27 mouse cellular contexts compared by ENCODE assay signal in the genomic region with DNA sequence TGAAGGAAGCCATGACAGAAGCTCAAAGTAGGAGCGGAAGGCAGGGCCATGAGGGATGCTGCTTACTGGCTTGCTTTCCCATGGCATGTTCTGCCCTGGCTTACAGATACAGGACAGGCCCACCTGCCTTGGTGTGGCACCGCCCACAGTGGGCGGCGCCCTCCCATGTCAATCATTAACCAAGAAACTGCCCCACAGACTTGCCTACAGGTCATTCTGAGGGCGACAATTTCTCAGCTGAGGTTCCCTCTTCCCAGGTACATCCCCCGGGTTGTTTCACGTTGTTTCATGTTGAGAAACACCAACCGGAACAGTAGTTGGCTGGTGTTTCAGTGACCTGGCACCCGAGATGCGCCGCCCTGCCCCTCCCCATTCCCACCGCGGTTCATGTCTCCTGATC. TPM values are rescaled to one million over a fixed set of nuclear protein-coding genes. Genes with fewer than 3 reads are reported as not detected.
DNase-seq lines count a peak whose midpoint lies in the region; ATAC-seq and TF ChIP-seq lines count a peak whose summit lies in the region.
"Had no signal": no experiment of that assay in that cellular context is flagged by ENCODE, and none has a peak within 500 bp of the region (broad histone marks: within the 10 kb centered on the region; RNA-seq: fewer than 3 reads in every experiment).

No protein-coding gene starts in this region.

- in situ Hi-C loops in ES-E14 (cut with MboI; ENCODE audit: low sequenced_read_pairs in 2 of 2, unreplicated experiment in 2 of 2): no loop called here

- ATAC-seq in liver, postnatal 0 days: peak; percentile 19; the same call in 1 of the 2 replicates
- no peak for ATAC-seq in liver, embryonic 11.5 days (replicated peaks; ENCODE audit: low FRiP score)
- ATAC-seq in hindbrain, embryonic 16.5 days: no peak
- ATAC-seq: activated CD4-positive, CD25-positive, alpha-beta regulatory T cell, adult 4 months; midbrain, embryonic 13.5 days had no signal

- TF ChIP-seq CTCF in liver, postnatal 0 days (IDR thresholded peaks at IDR 0.05; ENCODE audit: low read depth): no peak

- H3K27me3 ChIP-seq in liver, postnatal 0 days (ENCODE audit: insufficient read depth, low read length): no peaks in the 10 kb centered on the region
- no peaks in the 10 kb centered on the region for H3K27me3 ChIP-seq in liver, embryonic 11.5 days (replicated peaks; ENCODE audit: control insufficient read depth, insufficient read depth, low read length)
- H3K27me3 ChIP-seq in hindbrain, embryonic 16.5 days (replicated peaks; ENCODE audit: control insufficient read depth, insufficient read depth, low read length): no peaks in the 10 kb centered on the region
- H3K27me3 ChIP-seq: embryonic facial prominence, embryonic 12.5 days; forebrain, embryonic 12.5 days; heart, embryonic 13.5 days; limb, embryonic 15.5 days; liver, embryonic 15.5 days; midbrain, embryonic 13.5 days; neural tube, embryonic 12.5 days had no signal

- H3K27ac ChIP-seq in liver, postnatal 0 days (ENCODE audit: low read depth): no peak overlapping the region
- H3K27ac ChIP-seq in liver, embryonic 11.5 days (ENCODE audit: low read depth, low read length): no peak overlapping the region
- no peak overlapping the region for H3K27ac ChIP-seq in ES-E14 (ENCODE audit: insufficient read depth, low read depth, low read length, poor library complexity, severe bottlenecking)
- no peak overlapping the region for H3K27ac ChIP-seq in hindbrain, embryonic 16.5 days (ENCODE audit: low read depth, low read length)
- H3K27ac ChIP-seq: embryonic facial prominence, embryonic 12.5 days; forebrain, embryonic 12.5 days; heart, adult 2 months; heart, embryonic 13.5 days; limb, embryonic 15.5 days; liver, embryonic 15.5 days; midbrain, embryonic 13.5 days; neural tube, embryonic 12.5 days had no signal

- 76% methylated on average over 13 of the region's 13 CpGs for WGBS in liver, postnatal 0 days (ENCODE audit: insufficient replicate concordance)
- 69% methylated on average over 13 of the region's 13 CpGs for WGBS in liver, embryonic 11.5 days
- whole genome bisulfite sequencing in hindbrain, embryonic 16.5 days: 80% methylated on average over 13 of the region's 13 CpGs

- peaks cover 2% of the 10 kb centered on the region; the same call in 1 of the 2 replicates for H3K9me3 ChIP-seq in liver, postnatal 0 days (ENCODE audit: low read length)
- H3K9me3 ChIP-seq in liver, embryonic 11.5 days (ENCODE audit: control insufficient read depth, low read length): no peaks in the 10 kb centered on the region
- H3K9me3 ChIP-seq in ES-E14 (ENCODE audit: control insufficient read depth, insufficient read depth, low read depth, low read length): no peaks in the 10 kb centered on the region
- H3K9me3 ChIP-seq in hindbrain, embryonic 16.5 days (ENCODE audit: control insufficient read depth, low read length): no peaks in the 10 kb centered on the region
- H3K9me3 ChIP-seq: embryonic facial prominence, embryonic 12.5 days; forebrain, embryonic 12.5 days; heart, embryonic 13.5 days; limb, embryonic 15.5 days; liver, embryonic 15.5 days; midbrain, embryonic 13.5 days; neural tube, embryonic 12.5 days had no signal

- no peaks in the 10 kb centered on the region for H3K36me3 ChIP-seq in liver, postnatal 0 days (replicated peaks; ENCODE audit: insufficient read depth, low read length)
- H3K36me3 ChIP-seq in liver, embryonic 11.5 days (ENCODE audit: control insufficient read depth, insufficient read depth, low read length): no peaks in the 10 kb centered on the region
- H3K36me3 ChIP-seq in ES-E14 (ENCODE audit: control insufficient read depth, insufficient read depth, low read length, poor library complexity, severe bottlenecking): peaks cover 13% of the 10 kb centered on the region
- H3K36me3 ChIP-seq in hindbrain, embryonic 16.5 days (ENCODE audit: control insufficient read depth, insufficient read depth, low read length): no peaks in the 10 kb centered on the region
- H3K36me3 ChIP-seq: embryonic facial prominence, embryonic 12.5 days; forebrain, embryonic 12.5 days; heart, embryonic 13.5 days; limb, embryonic 15.5 days; liver, embryonic 15.5 days; midbrain, embryonic 13.5 days; neural tube, embryonic 12.5 days had no signal

- no peak overlapping the region for H3K4me2 ChIP-seq in liver, postnatal 0 days (ENCODE audit: low read depth, low read length)
- no peak overlapping the region for H3K4me2 ChIP-seq in liver, embryonic 11.5 days
- no peak overlapping the region for H3K4me2 ChIP-seq in hindbrain, embryonic 16.5 days (ENCODE audit: low read length)
- H3K4me2 ChIP-seq: embryonic facial prominence, embryonic 12.5 days; forebrain, embryonic 12.5 days; heart, embryonic 13.5 days; limb, embryonic 15.5 days; liver, embryonic 15.5 days; midbrain, embryonic 13.5 days; neural tube, embryonic 12.5 days had no signal

- peak; percentile 21 for DNase-seq in liver, postnatal 0 days
- DNase-seq in liver, embryonic 11.5 days (ENCODE audit: low spot score): no peak
- no peak for DNase-seq in ES-E14 (ENCODE audit: low read depth, low spot score)
- DNase-seq in kidney, postnatal 10 days: peak; percentile 23
- DNase-seq in yolk sac, embryonic 10.5 days (ENCODE audit: low spot score): peak; percentile 65
- DNase-seq in layer of hippocampus, adult 8-10 months (ENCODE audit: low spot score in 2 of 2): no peak
- DNase-seq: adrenal gland, adult 8-10 months; B cell, adult 2 months; cerebellum, adult 18-20 months; cerebellum, postnatal 14 days; gastrocnemius, postnatal 25 days; heart, adult 2 months; heart, postnatal 14 days; left cerebral cortex, postnatal 4 days; retina, postnatal 1 day; right cerebral cortex, postnatal 25 days; spleen, adult 18-20 months; thymus, postnatal 14 days had no signal

- H3K9ac ChIP-seq in liver, postnatal 0 days (replicated peaks): no peak overlapping the region
- no peak overlapping the region for H3K9ac ChIP-seq in liver, embryonic 11.5 days (ENCODE audit: low read depth, low read length)
- H3K9ac ChIP-seq in ES-E14 (ENCODE audit: insufficient read depth, low read depth, low read length, poor library complexity, severe bottlenecking): peak overlapping the region; percentile 21; the same call in 1 of the 2 replicates
- no peak overlapping the region for H3K9ac ChIP-seq in hindbrain, embryonic 16.5 days (ENCODE audit: low read depth, low read length)
- H3K9ac ChIP-seq: embryonic facial prominence, embryonic 12.5 days; forebrain, embryonic 12.5 days; heart, embryonic 13.5 days; limb, embryonic 15.5 days; liver, embryonic 15.5 days; midbrain, embryonic 13.5 days; neural tube, embryonic 12.5 days had no signal

- no peaks in the 10 kb centered on the region for H3K4me1 ChIP-seq in liver, postnatal 0 days (ENCODE audit: insufficient read depth)
- no peaks in the 10 kb centered on the region for H3K4me1 ChIP-seq in liver, embryonic 11.5 days (replicated peaks; ENCODE audit: control insufficient read depth, insufficient read depth, low read length)
- H3K4me1 ChIP-seq in ES-E14 (ENCODE audit: control insufficient read depth in 2 of 2, insufficient read depth in 2 of 2, low read length in 2 of 2, poor library complexity in 1 of 2): peaks cover 2 to 7% of the 10 kb centered on the region in 2 experiments; a peak in 1 of 4 replicates
- H3K4me1 ChIP-seq in hindbrain, embryonic 16.5 days (ENCODE audit: control insufficient read depth, insufficient read depth, low read depth, low read length): peaks cover 4% of the 10 kb centered on the region
- H3K4me1 ChIP-seq: embryonic facial prominence, embryonic 12.5 days; heart, embryonic 13.5 days; limb, embryonic 15.5 days; liver, embryonic 15.5 days had no signal

- no peak overlapping the region for H3K4me3 ChIP-seq in liver, postnatal 0 days (ENCODE audit: low read depth, low read length)
- H3K4me3 ChIP-seq in liver, embryonic 11.5 days (ENCODE audit: low read depth, low read length): no peak overlapping the region
- H3K4me3 ChIP-seq in ES-E14 (ENCODE audit: insufficient read depth in 1 of 2, low read depth in 1 of 2, low read length in 2 of 2, poor library complexity in 1 of 2, severe bottlenecking in 1 of 2): peak overlapping the region; percentile 58 to 73
- no peak overlapping the region for H3K4me3 ChIP-seq in hindbrain, embryonic 16.5 days (ENCODE audit: low read length)
- H3K4me3 ChIP-seq: embryonic facial prominence, embryonic 12.5 days; forebrain, embryonic 12.5 days; heart, adult 2 months; heart, embryonic 13.5 days; limb, embryonic 15.5 days; liver, embryonic 15.5 days; midbrain, embryonic 13.5 days; neural tube, embryonic 12.5 days had no signal

- no peak for TF ChIP-seq EP300 in liver, postnatal 0 days (IDR thresholded peaks at IDR 0.05; ENCODE audit: low read depth)

TF ChIP-seq in ES-E14, 5 proteins besides CTCF, POLR2A, EP300 and RAD21:
- TF ChIP-seq CHD2 (IDR thresholded peaks at IDR 0.05; ENCODE audit: low read depth, low read length) (no peak), ZC3H11A (IDR thresholded peaks at IDR 0.05; ENCODE audit: borderline replicate concordance, low read depth, low read length) (no peak), ZNF384 (IDR thresholded peaks at IDR 0.05; ENCODE audit: low read depth, low read length) (no peak), MAFK (IDR thresholded peaks at IDR 0.05; ENCODE audit: insufficient read depth, low read depth, low read length) (no peak), HCFC1 (IDR thresholded peaks at IDR 0.05; ENCODE audit: borderline replicate concordance, insufficient read depth, low read length) (no peak)
TF ChIP-seq in ES-E14: peak in this region for 0.

RNA-seq across cellular contexts. Expression of a gene that starts 32.0 kb away (rescaled TPM):
- polyA plus RNA-seq in liver, postnatal 0 days (2015; fragmentation: Nextera tagmentation; extraction: Ambion mirVana): 7.1 and 7.2 TPM in 2 replicates
- 30.6 and 31.1 TPM in 2 replicates for polyA plus RNA-seq in liver, embryonic 11.5 days (2014; fragmentation: Nextera tagmentation; extraction: Ambion mirVana)
- 54.4 and 57.3 TPM in 2 replicates for total RNA-seq in ES-E14 (2012; rRNA removed)
- 30.8 and 35.0 TPM in 2 replicates for polyA plus RNA-seq in hindbrain, embryonic 16.5 days (2015; fragmentation: Nextera tagmentation; extraction: Ambion mirVana)
- total RNA-seq in layer of hippocampus, adult 8-10 months (2022): 10 to 100 TPM; 14.5 to 20.1 (median 16.6) TPM

Comparison
In these comparisons a context has a peak if more than half of its experiments do, and no peak if none do; other contexts are left out.
1. DNase-seq: peak in liver, postnatal 0 days (single experiment), kidney, postnatal 10 days (single experiment) and yolk sac, embryonic 10.5 days (single experiment); none in liver, embryonic 11.5 days (single experiment), ES-E14 (single experiment) and layer of hippocampus, adult 8-10 months (0 of 2).
2. H3K4me3 ChIP-seq: peak in ES-E14 (2 of 2); none in liver, postnatal 0 days (single experiment), liver, embryonic 11.5 days (single experiment) and hindbrain, embryonic 16.5 days (single experiment).